Mouse (Mus musculus) left cerebral cortex, postnatal 14 days (tissue): ENCODE measurements around the gene Nrgn. TPM values are rescaled to one million over a fixed set of nuclear protein-coding genes. Genes with fewer than 3 reads are reported as not detected.

ENCODE experiments used
- DNase-seq, 2 experiments: peaks; one replicate each; pipeline ENCODE4 v3.0.0; 2021 to 2022; ENCODE audit warnings: low spot score in 2 of 2, mixed read lengths in 1 of 2
- intact Hi-C: fragments of 180-260 bp; cut with DNase I; formaldehyde crosslinking; loops from one replicate; pipeline ENCODE4 v1.15.1; 2025
- long read RNA-seq, 2 experiments: library from polyadenylated mRNA; stranded (forward); transcript quantifications; one replicate each; pipeline ENCODE4 v2.0.0; 2021
- total RNA-seq, 2 experiments: library from RNA; stranded (reverse); gene quantifications; 2 replicates each; pipeline ENCODE4 v1.2.3; 2021

Gene Nrgn
- 1,000 to 10,000 TPM; 2,700 to 3,013 TPM for total RNA-seq
- long read RNA-seq, experiment 1, partial matches to known transcripts: 78 of 3,294 reads
- long read RNA-seq, experiment 1, other reads (novel, unspliced or antisense): 3,216 of 3,294 reads
- long read RNA-seq, experiment 2, partial matches to known transcripts: 63 of 3,258 reads
- long read RNA-seq, experiment 2, other reads (novel, unspliced or antisense): 3,195 of 3,258 reads

DNA sequence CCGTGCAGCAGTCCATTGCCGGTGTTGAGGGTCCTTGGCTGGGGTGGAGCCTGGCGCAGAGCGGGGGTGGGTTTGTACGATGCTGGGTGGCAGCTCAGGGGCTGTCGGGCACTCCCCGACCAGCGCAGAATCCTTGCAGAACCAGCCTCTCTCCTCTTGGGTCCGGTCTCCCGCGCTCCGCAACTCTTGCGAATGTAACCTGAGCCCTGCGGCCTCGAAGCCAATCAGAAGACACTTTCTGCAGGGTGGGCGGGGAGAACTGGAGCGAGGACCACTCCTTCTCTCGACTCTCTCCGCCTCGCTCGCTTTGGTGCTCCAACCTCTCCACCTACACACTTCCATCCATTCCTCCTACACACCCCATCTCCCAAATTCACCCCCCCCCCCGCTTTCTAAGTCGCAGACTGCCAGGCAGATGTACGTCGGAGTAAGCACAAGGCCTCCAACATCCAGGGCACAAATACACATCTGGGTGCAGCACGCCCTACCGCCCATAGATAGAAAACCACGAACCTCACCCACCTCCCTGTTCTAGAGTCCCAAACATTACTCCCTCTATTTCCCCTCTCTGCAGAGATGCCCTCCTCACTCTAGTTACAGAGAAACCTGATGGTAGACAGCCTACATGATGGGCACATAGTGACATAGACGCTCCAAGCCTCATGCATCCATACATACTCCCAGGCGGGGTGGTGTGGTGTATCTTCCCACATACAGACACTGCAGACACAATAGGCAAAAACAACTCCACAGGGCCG, at the start of gene Nrgn:
Nrgn (minus strand) TSS at position 369 of the 758 bp plus-strand sequence.
- intact Hi-C loops: loop anchor here (2.0 to 10.0 kb wide), 3 partner anchors 60 to 380 kb away; partner anchors contain the start of gene Spa17
- DNase-seq: peak; percentile 90 to 92

DNA sequence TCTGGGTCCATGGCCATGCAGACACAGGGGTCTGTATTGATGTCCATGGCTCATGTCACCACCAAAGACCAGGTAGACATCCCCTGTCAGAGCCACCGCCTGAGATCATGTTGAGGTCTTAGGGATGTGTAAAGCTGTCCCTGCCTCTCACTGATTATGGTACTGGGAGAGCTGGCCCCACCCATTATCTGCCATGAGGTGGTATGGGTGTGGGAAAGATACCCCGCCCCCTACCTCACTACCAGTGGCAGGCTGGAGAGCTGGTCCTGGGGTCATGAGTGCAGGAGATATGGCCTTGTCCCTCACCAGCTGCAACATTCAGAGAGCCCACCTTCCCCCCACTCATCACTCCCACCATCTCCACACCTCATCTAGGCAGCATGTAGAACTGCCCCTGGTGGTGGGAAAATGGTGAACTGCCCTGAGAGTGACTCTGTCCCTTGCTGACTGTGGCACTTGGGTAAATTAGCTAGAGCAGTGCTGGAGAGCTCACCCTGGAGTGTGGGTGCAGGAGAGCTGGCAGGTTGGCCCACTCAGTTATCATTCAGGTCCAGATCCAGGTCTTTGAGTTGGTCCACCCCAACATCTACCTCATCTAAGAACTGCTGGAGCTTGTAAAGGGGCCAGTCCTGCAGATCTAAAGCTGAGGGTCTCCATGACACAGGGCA, 48.0 kb upstream of the Nrgn start:
- intact Hi-C loops: no loop called here
- DNase-seq: no peak

DNA sequence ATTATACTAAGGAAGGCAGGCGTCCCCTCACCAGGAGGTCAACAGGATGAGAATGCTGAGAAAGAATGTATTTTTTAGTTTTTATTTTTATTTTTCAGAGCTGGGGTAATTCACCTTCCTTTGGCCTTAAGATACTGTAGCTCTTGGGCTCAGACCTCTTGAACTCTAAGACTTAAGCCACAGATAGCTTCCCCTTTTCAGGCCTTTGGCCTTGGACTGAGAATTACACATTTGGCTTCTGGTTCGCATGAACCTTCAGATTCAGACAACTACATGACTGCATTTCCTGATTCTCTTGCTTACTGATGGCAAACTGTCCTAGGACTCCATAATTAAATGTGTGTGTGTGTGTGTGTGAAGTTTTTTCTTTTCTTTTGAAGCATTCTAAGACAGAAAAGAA, 45.9 kb upstream of the Nrgn start:
- intact Hi-C loops: no loop called here
- DNase-seq: no peak

DNA sequence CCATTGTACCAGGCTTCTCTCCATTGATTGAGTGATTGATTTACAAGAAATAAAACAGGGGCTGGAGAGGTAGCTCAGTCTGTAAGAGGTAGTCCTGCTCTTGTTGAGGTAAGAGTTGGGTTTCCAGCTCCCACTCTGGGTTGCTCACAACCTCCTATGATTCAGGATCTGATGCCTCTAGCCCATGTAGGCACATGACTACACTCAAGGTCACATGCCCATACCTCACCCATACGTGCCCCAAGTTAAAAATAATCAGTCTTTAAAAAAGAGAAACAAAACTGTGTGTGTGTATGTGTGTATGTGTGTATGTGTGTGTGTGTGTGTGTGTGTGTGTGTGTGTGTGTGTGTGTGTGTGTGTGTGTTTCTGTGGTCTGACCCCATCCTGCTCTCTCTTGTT, 42.9 kb upstream of the Nrgn start:
- DNase-seq: no peak
- intact Hi-C loops: no loop called here

DNA sequence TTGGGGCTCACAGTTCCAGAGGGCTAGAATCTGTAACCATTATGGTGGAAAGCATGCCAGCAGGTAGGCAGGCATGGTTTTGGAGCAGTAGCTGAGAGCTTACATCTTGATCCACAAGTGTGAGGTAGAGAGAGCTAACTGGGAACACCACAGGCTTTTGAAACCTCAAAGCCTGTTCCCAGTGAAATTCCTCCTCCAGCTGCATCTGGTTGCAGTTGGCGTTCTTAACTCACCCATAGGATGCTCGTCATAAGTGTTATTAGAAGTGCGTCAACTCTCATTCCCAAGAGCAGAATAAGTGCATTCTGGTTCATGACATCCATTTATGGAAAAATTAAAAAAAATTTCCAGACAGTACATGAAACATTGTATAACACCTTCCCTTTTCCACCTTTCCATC, 41.0 kb upstream of the Nrgn start:
- no peak for DNase-seq
- intact Hi-C loops: no loop called here

DNA sequence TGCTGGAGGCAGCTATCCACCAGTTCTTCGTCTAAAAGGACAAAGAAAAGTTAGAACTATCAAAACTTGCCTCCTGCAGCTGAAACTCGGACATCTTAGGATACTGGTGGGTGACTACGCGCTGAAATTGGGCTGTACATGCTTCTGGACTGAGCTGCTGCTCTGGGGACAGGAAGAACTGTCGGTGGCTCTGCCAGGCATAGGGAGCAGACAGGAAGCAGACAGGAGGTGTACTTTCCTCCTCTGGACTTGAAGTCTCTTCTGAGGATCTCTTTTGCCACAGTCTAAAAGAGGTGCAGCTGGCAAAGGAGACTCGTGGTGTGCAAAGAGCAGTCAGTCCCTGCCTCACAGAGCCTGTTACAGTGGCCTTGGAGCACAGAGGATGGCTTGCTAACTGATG, 39.9 kb upstream of the Nrgn start:
- intact Hi-C loops: no loop called here
- no peak for DNase-seq

DNA sequence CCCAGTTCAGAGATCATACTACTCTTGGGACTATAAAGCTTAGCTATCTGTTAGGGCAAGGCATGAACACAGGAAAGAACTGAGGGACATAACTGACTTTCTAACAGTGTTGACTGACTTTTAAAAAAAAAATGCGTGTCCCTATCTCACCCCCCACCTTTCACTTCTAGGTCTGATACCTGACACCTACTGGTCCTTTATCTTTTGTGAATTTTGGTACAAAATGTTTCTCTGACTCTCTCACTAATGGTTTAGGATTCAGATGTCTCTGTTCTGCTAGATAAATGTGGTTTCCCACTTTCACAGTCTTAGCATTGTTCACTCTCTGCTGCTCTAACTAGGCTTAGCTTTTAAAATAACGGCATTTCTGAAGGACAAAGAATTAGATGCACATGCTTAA, 39.3 kb upstream of the Nrgn start:
- no peak for DNase-seq
- intact Hi-C loops: no loop called here

DNA sequence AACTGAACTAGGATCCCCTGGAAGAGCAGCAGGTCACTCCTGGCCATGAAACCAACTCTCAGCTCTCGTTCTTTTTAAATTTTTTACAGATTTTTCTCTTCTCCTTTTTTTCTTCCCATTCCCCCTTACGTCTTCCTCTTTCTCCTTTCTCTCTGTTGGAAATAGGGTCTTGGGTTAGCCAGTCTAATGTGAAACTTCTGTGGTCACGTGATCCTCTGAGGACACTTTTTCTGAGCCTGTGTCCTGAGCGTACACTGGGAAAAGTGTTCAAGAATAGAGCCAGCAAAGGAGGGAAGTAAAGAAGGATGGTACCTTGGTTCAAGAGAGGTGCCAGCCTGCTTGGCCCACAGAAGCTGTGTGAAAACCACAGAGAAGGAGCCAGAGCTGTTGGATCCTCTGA, 37.7 kb upstream of the Nrgn start:
- intact Hi-C loops: no loop called here
- no peak for DNase-seq

DNA sequence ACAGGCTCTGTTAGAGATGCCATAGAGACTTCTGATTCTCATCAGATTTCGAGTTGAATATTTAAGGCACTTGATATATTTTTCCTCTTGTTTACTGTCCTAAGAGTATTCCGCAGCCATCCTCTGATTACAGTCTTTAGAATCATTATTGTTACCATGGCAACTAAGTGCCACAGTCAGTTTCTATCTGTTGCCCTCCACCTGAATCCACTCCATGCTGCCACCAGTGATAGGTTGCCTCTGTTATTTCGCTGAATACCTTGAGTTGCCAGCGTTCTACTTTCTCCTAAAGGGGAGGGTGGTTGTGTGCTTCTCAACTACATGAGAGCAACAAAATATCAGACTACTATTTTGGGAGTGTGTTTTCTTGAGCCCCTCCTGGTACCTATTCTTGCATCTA, 34.0 kb upstream of the Nrgn start:
- intact Hi-C loops: no loop called here
- DNase-seq: no peak

DNA sequence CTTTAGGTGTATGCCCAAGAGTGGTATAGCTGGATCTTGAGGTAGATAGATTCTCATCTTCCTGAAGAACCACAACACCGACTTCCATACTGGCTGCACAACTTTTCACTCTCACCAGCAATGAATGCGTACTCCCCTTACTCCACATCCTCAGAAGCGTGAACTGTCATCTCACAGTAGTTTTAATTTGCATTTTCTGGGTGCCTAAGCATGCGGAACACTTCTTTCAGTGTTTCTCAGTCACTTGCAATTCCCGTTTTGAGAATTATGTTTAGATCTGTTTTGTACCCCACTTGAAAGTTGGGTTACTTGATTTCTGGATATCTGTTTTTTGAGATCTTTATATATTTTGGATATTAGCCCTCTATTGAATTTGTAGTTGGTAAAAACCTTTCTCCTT, 30.9 kb upstream of the Nrgn start:
- intact Hi-C loops: no loop called here
- no peak for DNase-seq

DNA sequence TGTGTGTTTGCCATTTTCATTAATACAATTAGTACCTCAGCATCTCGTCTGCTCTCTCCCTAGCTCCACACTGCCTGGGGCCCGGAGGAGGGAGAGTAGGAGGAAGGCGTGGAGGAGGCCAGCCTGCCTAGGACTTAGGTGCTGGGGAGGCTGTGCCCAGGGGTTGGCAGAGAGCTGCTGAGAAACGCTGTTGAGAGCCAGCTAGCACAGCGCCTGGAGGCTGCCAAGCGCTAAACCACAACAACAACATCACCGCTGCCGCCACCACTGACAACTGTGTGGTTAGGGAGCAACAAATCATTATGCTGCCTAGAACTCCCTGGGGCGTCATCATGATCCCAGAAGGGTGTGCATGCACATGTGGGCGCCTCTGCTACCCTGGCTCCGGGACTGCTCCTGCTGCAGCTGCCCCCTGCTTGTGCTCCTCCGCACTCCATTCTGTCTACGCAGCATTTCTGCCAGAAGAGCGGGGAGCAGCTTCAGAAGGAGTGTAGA, 23.8 kb upstream of the Nrgn start:
- intact Hi-C loops: loop anchor here (1.0 kb wide), 1 partner anchor 20 kb away; no protein-coding TSS in a partner anchor
- DNase-seq: peak; percentile 43 to 63

DNA sequence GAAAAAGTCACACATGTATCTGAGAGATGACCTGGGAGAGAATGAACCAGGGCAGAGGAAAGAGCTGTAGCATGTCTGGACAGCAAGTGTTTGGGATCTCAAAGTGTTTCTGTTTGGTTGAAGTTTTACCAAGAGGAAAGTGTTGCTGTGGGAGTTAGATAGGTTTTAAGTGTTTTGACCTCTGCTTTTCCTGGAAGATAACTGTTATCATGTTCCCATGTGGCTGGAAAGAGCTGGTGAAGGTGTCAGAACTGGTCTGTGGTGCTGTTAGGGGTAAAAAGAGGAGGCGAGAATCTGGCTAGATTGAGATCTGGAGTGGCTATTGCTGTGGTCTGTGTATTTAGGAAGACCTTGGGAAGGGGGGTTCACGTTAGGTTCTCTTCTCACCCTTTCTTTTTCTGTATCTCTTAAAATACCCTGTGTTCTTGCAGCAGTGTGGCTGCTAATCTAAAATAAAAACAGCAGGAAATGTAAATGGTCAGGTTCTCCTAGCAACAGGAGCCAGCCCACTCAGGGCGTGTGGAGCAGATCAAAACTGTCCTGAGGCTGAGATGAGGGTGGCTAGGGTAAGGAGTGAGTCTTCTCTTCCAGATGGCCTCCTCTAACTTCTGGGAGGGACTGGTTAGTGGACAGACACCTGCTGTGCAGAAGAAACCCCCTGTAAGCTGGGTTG, 19.6 kb upstream of the Nrgn start:
- no peak for DNase-seq
- intact Hi-C loops: no loop called here

DNA sequence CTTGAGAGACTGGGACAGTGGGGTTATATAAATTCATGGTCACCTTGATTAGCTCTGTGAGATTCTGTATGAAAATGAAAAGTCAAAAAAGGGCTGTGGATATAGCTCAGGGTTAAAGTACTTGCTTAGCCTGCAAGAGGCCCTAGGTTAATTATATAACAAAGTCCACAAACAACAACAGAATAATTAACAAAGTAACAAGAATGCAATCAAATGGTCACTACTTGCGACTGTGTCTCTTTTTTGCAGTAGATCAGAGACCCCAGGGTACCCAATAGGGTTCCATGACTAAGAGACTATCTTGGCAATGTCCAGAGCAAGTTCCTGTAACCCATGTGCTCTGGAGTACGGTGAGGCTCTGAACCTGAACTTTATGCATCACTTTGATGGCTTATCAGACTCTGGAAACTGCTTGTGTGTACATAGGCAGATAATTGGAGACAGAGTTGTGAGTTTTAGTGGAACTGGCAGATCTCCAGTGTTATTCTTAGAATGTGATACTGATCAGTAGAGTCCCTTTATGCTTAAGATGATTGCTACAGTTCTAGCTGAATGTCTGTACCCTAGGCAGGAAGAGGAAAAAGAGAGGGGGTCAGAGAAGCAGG, 16.6 kb upstream of the Nrgn start:
- no peak for DNase-seq
- intact Hi-C loops: no loop called here

DNA sequence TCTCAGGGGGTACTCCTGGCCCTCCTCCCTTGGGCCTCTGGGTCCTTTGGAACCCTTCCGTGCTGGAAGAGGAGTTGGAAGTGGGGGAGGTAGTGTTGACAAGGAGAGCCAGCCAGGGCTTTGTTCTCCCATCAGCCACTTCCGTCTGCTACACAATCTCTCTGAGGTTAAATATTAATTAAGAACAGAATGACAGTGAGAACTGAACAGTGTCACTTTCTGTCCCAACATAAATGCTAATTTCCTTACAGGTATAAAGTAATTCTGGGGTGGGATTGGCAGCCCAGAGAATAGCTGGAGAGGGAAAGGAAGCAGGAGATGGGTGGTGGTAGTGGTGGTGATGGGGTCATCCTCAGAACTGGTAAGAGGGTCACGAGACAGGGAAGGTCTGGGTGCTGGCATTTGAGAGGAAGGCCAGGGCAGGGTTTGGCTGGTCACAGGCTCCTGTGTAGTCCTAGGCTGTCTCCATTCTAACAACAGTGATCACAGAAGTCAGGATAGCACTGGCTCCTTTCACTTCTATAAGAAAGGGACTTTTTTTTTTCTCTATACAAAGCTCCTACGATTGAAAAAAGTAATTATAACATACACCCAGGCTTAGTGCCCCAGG, 16.0 kb upstream of the Nrgn start:
- intact Hi-C loops: no loop called here

DNA sequence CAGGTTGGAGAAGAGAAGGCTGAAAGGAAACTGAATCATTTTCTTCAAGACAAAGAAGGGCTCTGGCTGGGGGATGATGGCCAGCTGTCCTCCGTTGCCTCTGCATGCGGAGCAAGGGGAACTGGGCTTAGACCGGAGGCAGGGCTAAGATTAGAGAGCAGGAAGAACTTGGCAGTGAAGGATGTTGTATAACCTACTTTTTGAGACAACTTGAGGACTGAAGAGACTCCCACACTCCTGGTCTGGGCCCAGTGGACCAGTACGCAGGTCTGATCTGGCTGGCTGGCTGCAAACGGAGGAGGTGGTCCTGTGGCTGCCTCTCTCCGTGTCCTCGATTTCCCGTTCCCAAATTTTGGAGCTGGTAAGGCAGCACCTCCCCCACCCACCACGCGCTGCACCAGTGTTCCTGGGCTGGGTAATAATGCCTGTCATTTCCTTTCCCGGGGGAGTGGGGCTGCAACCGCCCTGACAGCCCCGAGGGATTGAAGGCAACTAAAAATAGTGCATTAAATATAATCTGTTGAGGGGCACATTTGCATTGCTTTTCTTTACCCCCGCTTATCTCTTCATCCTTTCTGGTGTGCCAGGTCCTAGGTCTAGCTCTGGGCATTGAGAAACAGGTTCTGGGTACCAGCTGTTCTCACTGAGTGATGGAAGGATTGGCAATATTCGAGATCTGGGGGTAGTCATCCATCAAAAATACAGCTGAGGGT, 15.3 kb upstream of the Nrgn start:
- DNase-seq: peak; percentile 71 to 78
- intact Hi-C loops: no loop called here

More for the DNA sequence above, 16.0 kb upstream of the Nrgn start:
- no peak for DNase-seq

DNA sequence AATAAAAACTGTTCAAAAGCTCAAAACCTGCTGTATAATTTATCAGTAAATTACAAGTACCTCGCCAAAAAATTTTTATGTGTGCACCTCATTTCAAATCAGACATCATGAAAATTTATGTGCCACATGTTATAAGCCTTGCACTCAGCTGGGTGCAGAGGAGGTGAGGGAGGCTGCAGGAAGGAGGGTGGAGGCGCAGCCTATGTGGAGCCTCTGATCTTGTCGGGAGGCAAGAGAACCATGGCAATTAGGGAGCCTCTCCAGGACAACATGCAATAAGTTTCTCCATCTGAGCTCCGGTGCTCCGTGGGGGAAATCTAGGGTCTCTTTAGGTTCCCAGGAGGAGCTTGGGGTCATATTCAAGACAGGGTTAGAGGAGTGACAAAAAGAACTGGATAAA, 14.8 kb upstream of the Nrgn start:
- intact Hi-C loops: no loop called here
- DNase-seq: no peak

DNA sequence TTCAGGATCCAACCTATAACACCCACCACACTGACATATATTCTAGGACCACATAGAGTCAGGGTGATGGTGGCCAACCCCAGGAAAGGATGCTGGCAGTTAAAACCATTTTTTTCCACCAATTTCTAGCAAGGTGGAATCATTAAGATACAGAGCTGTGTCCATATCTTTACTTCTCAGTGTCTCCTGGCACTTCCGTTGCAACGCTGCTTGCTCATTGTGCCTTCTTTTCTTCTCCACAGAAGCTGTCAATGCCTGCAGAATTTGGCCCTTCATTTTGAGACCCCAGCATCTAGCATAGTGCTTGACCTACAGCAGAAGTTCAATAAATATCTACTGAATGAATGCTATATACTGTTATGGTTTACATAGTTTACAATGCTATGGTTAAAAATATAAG, 14.3 kb upstream of the Nrgn start:
- no peak for DNase-seq
- intact Hi-C loops: no loop called here

DNA sequence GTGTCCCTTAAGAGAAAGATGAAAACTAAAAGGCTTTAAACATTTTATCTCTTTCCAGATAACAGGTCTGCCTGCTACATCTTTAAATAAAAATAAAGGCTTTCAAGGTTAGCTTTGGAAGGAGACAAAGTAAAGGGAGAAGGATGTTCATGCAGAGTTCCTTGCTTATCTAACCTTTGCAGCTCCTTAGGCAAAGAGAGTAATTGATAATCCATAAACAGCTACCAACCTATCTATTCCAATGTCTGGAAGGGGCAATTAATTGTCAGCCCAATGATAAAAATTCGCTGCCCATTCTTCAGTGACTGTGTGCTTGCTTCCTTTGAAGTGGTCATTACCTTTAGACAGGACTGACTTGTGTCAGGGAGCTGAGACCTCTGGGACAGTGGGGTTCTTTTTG, 11.1 kb upstream of the Nrgn start:
- intact Hi-C loops: no loop called here

DNA sequence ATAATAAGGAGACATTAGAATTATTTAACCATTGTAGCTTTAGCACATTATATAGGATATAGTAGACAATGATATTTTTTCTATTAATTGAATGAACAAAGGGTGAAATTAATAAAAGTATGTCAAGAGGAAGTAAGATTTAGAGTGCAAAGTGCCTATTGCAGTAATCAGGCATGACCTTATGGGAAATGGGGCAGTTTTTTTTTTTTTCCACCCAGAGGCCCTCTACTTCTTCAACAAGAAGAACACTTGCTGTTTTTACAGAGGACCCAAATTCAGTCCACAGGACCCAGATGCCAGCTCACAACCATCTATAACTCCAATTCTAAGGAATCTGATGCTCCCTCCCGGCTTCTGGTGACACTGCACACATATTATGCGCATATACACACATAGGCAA, 7.9 kb upstream of the Nrgn start:
- DNase-seq: no peak
- intact Hi-C loops: no loop called here

More for the DNA sequence above, 11.1 kb upstream of the Nrgn start:
- DNase-seq: no peak
